Mouse (Mus musculus) gastrocnemius, adult 2 months (tissue): ENCODE data around the gene Acaca. TPM values are rescaled to one million over a fixed set of nuclear protein-coding genes. Genes with fewer than 3 reads are reported as not detected.
"Not testable (repeated sequence)": the region's sequence is repeated elsewhere in the genome, so short reads cannot be mapped to it uniquely, and the experiment has no call there.

Source experiments
- DNase-seq: peaks from one replicate; pipeline ENCODE4 v3.0.0; 2022
- H3K27ac ChIP-seq: fragments of 200-600 bp; 2 replicates; pipeline ENCODE4 v1.8.1; 2022; ENCODE audit warnings: mild to moderate bottlenecking
- H3K4me3 ChIP-seq: fragments of 200-600 bp; 2 replicates; pipeline ENCODE4 v1.8.1; 2022; ENCODE audit warnings: mild to moderate bottlenecking, moderate library complexity
- CTCF ChIP-seq: fragments of 200-600 bp; IDR thresholded peaks from 2 replicates; pipeline ENCODE4 v1.8.1; 2022; ENCODE audit warnings: antibody characterized with exemption, mild to moderate bottlenecking, moderate library complexity
- intact Hi-C: fragments of 180-260 bp; cut with DNase I; formaldehyde crosslinking; loops from one replicate; pipeline ENCODE4 v1.15.1; 2025
- total RNA-seq, 2 experiments: library from RNA; stranded (reverse); gene quantifications; 2 replicates each; pipeline ENCODE4 v1.2.3; 2021

Gene Acaca
- total RNA-seq, 2 experiments from 2014 or later = 14.9 to 22.8 TPM

GRCm38 (mm10) chr11:84362633-84363243, 233.3 kb downstream of the Acaca start:
- intact Hi-C loops = no loop called here
- Histone ChIP-seq H3K27ac (no peak overlapping the region), H3K4me3 (no peak overlapping the region)
- no peak for TF ChIP-seq CTCF
- no peak for DNase-seq

- DNase-seq = no peak
- intact Hi-C loops = no loop called here
- Histone ChIP-seq H3K4me3 (no peak overlapping the region), H3K27ac (no peak overlapping the region)
- TF ChIP-seq CTCF = no peak
Observed at GRCm38 (mm10) chr11:84365313-84365712, 235.8 kb downstream of the Acaca start.

- intact Hi-C loops = no loop called here
Observed at GRCm38 (mm10) chr11:84368902-84369301, 239.4 kb downstream of the Acaca start.

GRCm38 (mm10) chr11:84373122-84373521, 243.7 kb downstream of the Acaca start:
- Histone ChIP-seq H3K27ac (no peak overlapping the region), H3K4me3 (no peak overlapping the region)
- no peak for DNase-seq
- TF ChIP-seq CTCF = no peak
- intact Hi-C loops = no loop called here

More at GRCm38 (mm10) chr11:84368902-84369301, 239.4 kb downstream of the Acaca start:
- no peak for DNase-seq
- no peak overlapping the region for H3K27ac ChIP-seq
- H3K4me3 ChIP-seq = no peak overlapping the region
- TF ChIP-seq CTCF = no peak

GRCm38 (mm10) chr11:84375951-84376496, 246.6 kb downstream of the Acaca start:
- Histone ChIP-seq H3K27ac (no peak overlapping the region), H3K4me3 (no peak overlapping the region)
- DNase-seq = no peak
- intact Hi-C loops = no loop called here
- TF ChIP-seq CTCF = no peak

GRCm38 (mm10) chr11:84376510-84377365, 247.3 kb downstream of the Acaca start:
- no peak for DNase-seq
- H3K4me3 ChIP-seq = no peak overlapping the region
- H3K27ac ChIP-seq = no peak overlapping the region
- no peak for TF ChIP-seq CTCF
- intact Hi-C loops = no loop called here

GRCm38 (mm10) chr11:84382450-84382849, 253.0 kb downstream of the Acaca start:
- TF ChIP-seq CTCF = no peak
- intact Hi-C loops = no loop called here
- no peak overlapping the region for H3K4me3 ChIP-seq
- H3K27ac ChIP-seq = no peak overlapping the region
- no peak for DNase-seq

- no peak for TF ChIP-seq CTCF
- H3K27ac ChIP-seq = no peak overlapping the region
- no peak for DNase-seq
- intact Hi-C loops = no loop called here
- no peak overlapping the region for H3K4me3 ChIP-seq
Observed at GRCm38 (mm10) chr11:84383891-84384290, 254.4 kb downstream of the Acaca start.

GRCm38 (mm10) chr11:84389332-84389731, 259.9 kb downstream of the Acaca start:
- intact Hi-C loops = no loop called here
- H3K27ac ChIP-seq = no peak overlapping the region
- peak; percentile 53 for DNase-seq
- H3K4me3 ChIP-seq = no peak overlapping the region
- no peak for TF ChIP-seq CTCF

GRCm38 (mm10) chr11:84391126-84391525, 261.7 kb downstream of the Acaca start:
- TF ChIP-seq CTCF = no peak
- Histone ChIP-seq H3K27ac (no peak overlapping the region), H3K4me3 (no peak overlapping the region)
- intact Hi-C loops = no loop called here
- no peak for DNase-seq

GRCm38 (mm10) chr11:84392066-84392465, 262.6 kb downstream of the Acaca start:
- intact Hi-C loops, H3K27ac ChIP-seq, H3K4me3 ChIP-seq, DNase-seq: not testable (repeated sequence)
- peak; percentile 14; the same call in 1 of the 2 replicates for TF ChIP-seq CTCF

GRCm38 (mm10) chr11:84393571-84393970, 264.1 kb downstream of the Acaca start:
- DNase-seq = no peak
- no peak overlapping the region for H3K4me3 ChIP-seq
- intact Hi-C loops = no loop called here
- no peak overlapping the region for H3K27ac ChIP-seq
- no peak for TF ChIP-seq CTCF

GRCm38 (mm10) chr11:84395010-84395409, 265.5 kb downstream of the Acaca start:
- intact Hi-C loops = no loop called here
- Histone ChIP-seq H3K27ac (no peak overlapping the region), H3K4me3 (no peak overlapping the region)
- TF ChIP-seq CTCF = no peak
- peak; percentile 38 for DNase-seq
